Mouse (Mus musculus) ES-E14 (cell line): ENCODE data around the gene Vmn1r51. TPM values are rescaled to one million over a fixed set of nuclear protein-coding genes. Genes with fewer than 3 reads are reported as not detected.
"Not testable (repeated sequence)": the region's sequence is repeated elsewhere in the genome, so short reads cannot be mapped to it uniquely, and the experiment has no call there.

Experiments
- DNase-seq: peaks from one replicate; pipeline ENCODE4 v3.0.0-alpha.2; 2013; ENCODE audit warnings: low read depth, low spot score
- H3K27ac ChIP-seq: 2 replicates; pipeline ENCODE4 v1.5.1; 2012; ENCODE audit warnings: low read depth, mild to moderate bottlenecking, low read length, moderate library complexity, mixed read lengths; ENCODE audit not compliant: poor library complexity, insufficient read depth, severe bottlenecking
- H3K36me3 ChIP-seq: 2 replicates; pipeline ENCODE4 v1.6.1; 2012; ENCODE audit warnings: mild to moderate bottlenecking, low read length, moderate library complexity, mixed read lengths; ENCODE audit not compliant: control insufficient read depth, poor library complexity, insufficient read depth, severe bottlenecking
- H3K4me1 ChIP-seq, 2 experiments: fragments of 150-350 bp in 1 of 2; sonication (generic) in 1 of 2; 2 replicates each; pipeline ENCODE4 v1.6.1; 2012; ENCODE audit warnings: low read length in 2 of 2, mild to moderate bottlenecking in 1 of 2, mixed read lengths in 1 of 2; ENCODE audit not compliant: control insufficient read depth in 2 of 2, insufficient read depth in 2 of 2, poor library complexity in 1 of 2
- H3K4me3 ChIP-seq, 2 experiments: fragments of 150-350 bp in 1 of 2; sonication (generic) in 1 of 2; 2 replicates each; pipeline ENCODE4 v1.5.1; 2012; ENCODE audit warnings: low read length in 2 of 2, low read depth in 1 of 2, mild to moderate bottlenecking in 1 of 2, mixed read lengths in 1 of 2; ENCODE audit not compliant: insufficient read depth in 1 of 2, poor library complexity in 1 of 2, severe bottlenecking in 1 of 2
- H3K9ac ChIP-seq: 2 replicates; pipeline ENCODE4 v1.6.1; 2012; ENCODE audit warnings: low read depth, mild to moderate bottlenecking, low read length, mixed read lengths; ENCODE audit not compliant: poor library complexity, insufficient read depth, severe bottlenecking
- H3K9me3 ChIP-seq: fragments of 150-350 bp; sonication (generic); 2 replicates; pipeline ENCODE4 v1.6.1; 2012; ENCODE audit warnings: low read depth, mild to moderate bottlenecking, low read length; ENCODE audit not compliant: control insufficient read depth, insufficient read depth
- CHD2 ChIP-seq: IDR thresholded peaks from 2 replicates; pipeline ENCODE4 v1.6.1; 2014; ENCODE audit warnings: mild to moderate bottlenecking, low read depth, low read length, inconsistent platforms
- HCFC1 ChIP-seq: IDR thresholded peaks from 2 replicates; pipeline ENCODE4 v1.6.1; 2012; ENCODE audit warnings: low read length, inconsistent platforms, borderline replicate concordance; ENCODE audit not compliant: insufficient read depth
- MAFK ChIP-seq: IDR thresholded peaks from 2 replicates; pipeline ENCODE4 v1.6.1; 2014; ENCODE audit warnings: mild to moderate bottlenecking, low read depth, low read length, inconsistent platforms; ENCODE audit not compliant: insufficient read depth
- ZC3H11A ChIP-seq: IDR thresholded peaks from 2 replicates; pipeline ENCODE4 v1.6.1; 2012; ENCODE audit warnings: low read depth, mild to moderate bottlenecking, inconsistent platforms, low read length, borderline replicate concordance
- ZNF384 ChIP-seq: IDR thresholded peaks from 2 replicates; pipeline ENCODE4 v1.6.1; 2012; ENCODE audit warnings: low read depth, low read length, inconsistent platforms
- in situ Hi-C, 2 experiments: fragments of 600-800 bp; cut with MboI; formaldehyde crosslinking; loops; one replicate each; pipeline ENCODE4 v1.15.1; 2025; ENCODE audit warnings: low sequenced_read_pairs in 2 of 2, inconsistent platforms in 1 of 2; ENCODE audit not compliant: unreplicated experiment in 2 of 2
- total RNA-seq: library from RNA; depleted of rRNA; stranded (reverse); fragments of 300-350 nt; gene quantifications from 2 replicates; pipeline ENCODE4 v1.2.3, GENCODE M21; 2012; rRNA removed

Gene Vmn1r51
- total RNA-seq, result not detected in 2 replicates

DNA sequence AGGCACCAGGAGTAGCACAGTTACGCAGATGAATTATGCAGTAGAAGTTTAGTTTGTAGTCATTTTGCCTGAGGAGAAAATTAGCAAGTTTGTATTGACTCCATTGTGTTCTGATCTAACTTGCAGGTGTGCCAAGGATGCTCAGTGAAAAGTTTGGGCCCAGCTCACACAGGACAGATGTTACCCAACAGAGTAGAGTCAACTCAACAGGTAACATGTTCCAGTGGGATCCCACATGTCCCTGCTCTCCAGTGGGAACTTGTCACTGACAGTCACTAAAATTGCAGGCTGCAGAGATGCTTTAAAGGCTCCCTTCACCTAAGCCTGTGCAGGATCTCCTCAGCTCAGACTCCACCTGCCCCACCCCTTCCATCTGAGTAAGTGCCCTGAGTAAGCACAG, at the start of gene Vmn1r51:
Vmn1r51 (plus strand) TSS at position 301 of the 400 bp plus-strand sequence.
- H3K27ac ChIP-seq, DNase-seq, H3K4me1 ChIP-seq, in situ Hi-C loops, H3K9ac ChIP-seq, H3K36me3 ChIP-seq, H3K9me3 ChIP-seq, H3K4me3 ChIP-seq: not testable (repeated sequence)

DNA sequence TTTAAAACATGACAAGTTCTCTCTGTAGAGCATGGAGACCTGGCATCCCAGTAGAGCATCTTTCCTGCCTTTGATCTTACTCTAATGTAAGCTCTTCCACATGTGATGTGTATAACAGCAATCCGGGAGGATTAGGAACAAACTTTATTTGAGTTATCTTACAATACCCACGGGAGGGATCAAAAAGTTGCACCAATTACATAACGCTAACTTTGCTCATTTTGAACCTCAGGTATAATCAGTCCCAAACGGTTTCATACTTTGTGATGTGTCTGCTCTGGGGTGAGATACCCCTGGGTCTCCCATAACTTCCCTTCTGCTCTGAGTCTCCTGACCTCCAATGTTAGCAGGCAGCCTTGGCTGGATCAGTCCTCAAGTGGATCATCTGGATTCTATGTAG, 44.0 kb upstream of the Vmn1r51 start, which contains the start of gene Vmn1r49:
Vmn1r49 (minus strand) TSS at position 101 of the 400 bp plus-strand sequence.
- no peak for TF ChIP-seq MAFK
- no peak for TF ChIP-seq ZC3H11A
- no peak for TF ChIP-seq ZNF384
- no peak for TF ChIP-seq CHD2
- in situ Hi-C loops, result no loop called here
- no peak within 1 kb of the TSS for H3K4me3 ChIP-seq
- no peaks in the 10 kb centered on the region for H3K4me1 ChIP-seq
- DNase-seq, result no peak
- no peaks in the 10 kb centered on the region for H3K9me3 ChIP-seq
- H3K9ac ChIP-seq, result no peak within 1 kb of the TSS
- no peaks in the 10 kb centered on the region for H3K36me3 ChIP-seq
- no peak within 1 kb of the TSS for H3K27ac ChIP-seq

DNA sequence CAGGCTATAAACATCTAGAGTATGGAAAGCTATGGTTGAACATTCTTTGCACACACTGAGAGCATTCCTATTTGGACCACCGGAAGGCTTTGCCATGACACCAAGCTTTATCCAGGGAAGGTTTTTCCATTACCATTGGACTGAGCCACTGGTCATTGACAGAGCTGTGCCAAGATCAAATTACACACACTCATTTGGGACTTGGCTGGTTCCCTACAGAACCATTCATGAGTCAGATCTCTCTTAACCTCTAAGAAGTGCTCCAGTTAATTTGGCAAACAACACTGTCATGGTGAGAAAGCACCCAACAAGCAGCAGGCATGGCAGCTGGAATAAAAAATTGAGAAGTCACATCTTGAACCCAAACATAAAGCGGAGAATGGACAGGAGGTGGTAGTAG, 21.8 kb upstream of the Vmn1r51 start:
- Histone ChIP-seq H3K4me1 (no peaks in the 10 kb centered on the region), H3K4me3 (no peak overlapping the region), H3K27ac (no peak overlapping the region), H3K9ac (no peak overlapping the region), H3K36me3 (no peaks in the 10 kb centered on the region), H3K9me3 (no peaks in the 10 kb centered on the region)
- in situ Hi-C loops, result no loop called here
- TF ChIP-seq ZNF384, result no peak
- no peak for DNase-seq

DNA sequence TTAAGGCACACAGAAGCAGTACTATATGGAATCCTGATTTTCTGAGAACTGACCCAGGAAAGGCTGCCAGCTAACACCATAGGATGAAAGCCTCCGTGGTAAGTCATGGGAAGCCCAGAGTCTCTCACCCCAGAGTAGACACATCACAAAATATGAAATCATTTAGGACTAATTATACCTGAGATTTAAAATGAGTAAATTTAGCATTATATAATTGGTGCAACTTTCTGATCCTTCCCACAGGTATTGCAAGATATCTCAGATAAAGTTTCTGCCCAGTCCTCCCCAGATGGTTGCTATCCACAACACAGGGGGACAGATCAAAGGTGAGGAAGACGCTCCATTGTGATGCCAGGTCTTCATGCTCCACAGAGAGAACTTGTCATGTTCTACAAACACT, 21.3 kb upstream of the Vmn1r51 start, which contains the start of gene Vmn1r50:
Vmn1r50 (plus strand) TSS at position 301 of the 400 bp plus-strand sequence.
- Histone ChIP-seq H3K9ac (no peak within 1 kb of the TSS), H3K27ac (no peak within 1 kb of the TSS), H3K9me3 (no peaks in the 10 kb centered on the region), H3K4me1 (no peaks in the 10 kb centered on the region), H3K4me3 (no peak within 1 kb of the TSS), H3K36me3 (no peaks in the 10 kb centered on the region)
- TF ChIP-seq ZC3H11A (no peak), HCFC1 (no peak), MAFK (no peak), CHD2 (no peak), ZNF384 (no peak)
- in situ Hi-C loops, result no loop called here
- DNase-seq, result no peak

DNA sequence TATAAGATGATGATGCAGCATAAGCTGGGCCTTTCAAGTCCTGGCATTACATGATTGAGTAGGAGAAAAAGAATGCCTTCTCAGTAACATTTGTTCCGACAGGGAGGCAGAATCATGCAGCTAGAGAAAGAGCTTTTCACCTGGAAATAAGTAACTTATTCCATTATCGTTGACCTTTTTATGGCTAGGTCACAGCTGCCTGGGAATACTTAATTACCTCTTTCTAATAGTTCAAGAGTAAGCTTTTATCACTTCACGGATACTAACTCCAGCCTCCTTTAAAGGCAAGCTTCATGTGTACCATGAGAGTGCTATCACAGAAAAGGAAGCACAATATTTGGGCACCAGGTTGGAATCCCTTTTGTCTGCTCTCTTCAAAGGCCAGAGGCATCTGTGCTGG, 37.7 kb downstream of the Vmn1r51 start:
- Histone ChIP-seq H3K4me3 (no peak overlapping the region), H3K9ac (no peak overlapping the region), H3K9me3 (no peaks in the 10 kb centered on the region), H3K4me1 (no peaks in the 10 kb centered on the region), H3K27ac (no peak overlapping the region), H3K36me3 (no peaks in the 10 kb centered on the region)
- DNase-seq, result no peak
- in situ Hi-C loops, result no loop called here
- TF ChIP-seq HCFC1, result no peak
- TF ChIP-seq ZNF384, result no peak
- no peak for TF ChIP-seq CHD2
- no peak for TF ChIP-seq MAFK
- no peak for TF ChIP-seq ZC3H11A
